Mouse (Mus musculus): ENCODE data around the gene Gtf2h3.

DNA sequence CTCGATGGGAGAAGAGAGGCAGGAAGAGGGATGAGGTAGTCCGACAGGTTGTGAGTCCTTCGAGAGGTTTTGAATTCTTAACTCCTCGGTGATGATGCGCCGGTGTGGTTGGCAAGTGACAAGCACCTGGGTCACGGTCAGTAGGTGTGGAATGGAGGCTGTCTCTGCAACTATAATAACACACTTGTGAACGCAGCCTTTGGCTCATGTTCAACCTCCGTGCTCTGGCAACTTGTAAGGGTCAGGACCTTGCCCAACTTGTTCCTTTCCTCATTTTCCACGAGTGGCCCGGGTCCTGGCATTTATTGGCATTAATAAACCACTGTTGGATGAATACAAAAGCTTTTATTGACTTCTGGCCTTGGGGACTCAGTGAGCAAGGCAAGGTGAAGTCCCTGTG, 50.7 kb downstream of the Gtf2h3 start:
- TF ChIP-seq CTCF (IDR thresholded peaks at IDR 0.05; ENCODE audit: insufficient read depth, low read depth, low read length): no peak
- no peak for TF ChIP-seq POLR2A (IDR thresholded peaks at IDR 0.05; ENCODE audit: insufficient read depth, low read depth, low read length)

All from olfactory bulb, adult 2 months (tissue).